Mouse (Mus musculus): ENCODE data around the gene Vwa5a. TPM values are rescaled to one million over a fixed set of nuclear protein-coding genes. Genes with fewer than 3 reads are reported as not detected.
A peak's percentile ranks its signal among the peaks of the same experiment; 100 is the strongest.

The Vwa5a gene
- total and polyA plus RNA-seq, 3 experiments, result 4.6 to 5.2 TPM; not detected in 1

GRCm38 (mm10) chr9:38674501-38674900 lies 43.6 kb upstream of the Vwa5a start, which contains the start of gene Olfr918:
Gene Olfr918, minus strand, starts transcription at chr9:38674601.
- no peaks in the 10 kb centered on the region for H3K9me3 ChIP-seq (replicated peaks; ENCODE audit: insufficient read depth, low read length)
- no peak within 1 kb of the TSS for H3K27ac ChIP-seq (ENCODE audit: control insufficient read depth, low read depth, low read length)
- DNase-seq (ENCODE audit: low read depth, low spot score), result no peak
- TF ChIP-seq UBTF (IDR thresholded peaks at IDR 0.05; ENCODE audit: borderline replicate concordance, insufficient read depth, low read depth, low read length) (no peak), CTCF (IDR thresholded peaks at IDR 0.05 in 2 of 3, conservative IDR thresholded peaks at IDR 0.05 in 1 of 3; ENCODE audit: control insufficient read depth in 1 of 3, insufficient read depth in 1 of 3, low read depth in 2 of 3, low read length in 3 of 3, poor library complexity in 1 of 3, severe bottlenecking in 1 of 3) (no peak), MAZ (IDR thresholded peaks at IDR 0.05; ENCODE audit: low read depth, low read length) (no peak), HCFC1 (IDR thresholded peaks at IDR 0.05; ENCODE audit: low read depth, low read length) (no peak), ELF1 (IDR thresholded peaks at IDR 0.05; ENCODE audit: low read depth, low read length) (no peak), MYC (IDR thresholded peaks at IDR 0.05; ENCODE audit: low read depth, low read length) (no peak)
- H3K9ac ChIP-seq (ENCODE audit: control insufficient read depth, low read depth, low read length, poor library complexity, severe bottlenecking), result no peak within 1 kb of the TSS
- peaks cover 0 to 3% of the 10 kb centered on the region in 2 experiments; a peak in 1 of 4 replicates for H3K36me3 ChIP-seq (ENCODE audit: control insufficient read depth in 1 of 2, insufficient read depth in 2 of 2, low read length in 2 of 2)
- peaks cover 0 to 7% of the 10 kb centered on the region in 2 experiments; a peak in 2 of 4 replicates for H3K4me1 ChIP-seq (ENCODE audit: control insufficient read depth in 1 of 2, insufficient read depth in 2 of 2, low read length in 2 of 2)
- no peaks in the 10 kb centered on the region for H3K79me2 ChIP-seq (ENCODE audit: control insufficient read depth, insufficient read depth, low read length, poor library complexity)
- H3K4me3 ChIP-seq (ENCODE audit: control insufficient read depth in 1 of 2, insufficient read depth in 1 of 2, low read depth in 2 of 2, low read length in 2 of 2), result no peak within 1 kb of the TSS
- no peaks in the 10 kb centered on the region for H3K27me3 ChIP-seq (ENCODE audit: control insufficient read depth in 1 of 2, insufficient read depth in 2 of 2, low read length in 2 of 2)

DNA sequence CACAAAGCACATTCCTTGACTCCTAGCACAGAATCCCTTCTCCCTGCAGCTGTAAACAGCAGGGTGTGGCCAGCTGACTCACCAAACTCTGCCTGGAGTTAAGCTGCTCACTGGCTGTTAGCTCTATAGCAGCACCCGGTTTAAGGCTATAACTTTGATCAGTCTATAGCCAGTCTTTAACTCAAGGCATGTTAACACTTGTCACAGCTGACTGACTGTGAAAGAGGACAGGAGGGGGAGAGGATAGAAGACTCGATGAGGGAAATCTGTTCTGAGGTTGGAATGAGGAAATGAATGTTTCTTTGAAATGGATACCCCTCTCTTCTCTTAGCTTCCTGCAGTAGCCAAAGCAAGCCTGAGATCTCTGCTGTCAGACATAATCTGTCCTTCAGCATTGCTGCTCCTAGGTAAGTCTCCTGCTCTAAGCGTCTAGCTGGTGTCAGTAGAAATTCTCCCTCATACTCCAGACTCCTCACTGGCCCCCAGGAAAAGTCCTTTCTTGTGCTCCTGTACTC lies 916 bp downstream of the Vwa5a start:
- H3K79me2 ChIP-seq (ENCODE audit: control insufficient read depth, insufficient read depth, low read length, poor library complexity), result no peaks in the 10 kb centered on the region
- peak; percentile 57 for DNase-seq (ENCODE audit: low read depth, low spot score)
- peaks cover 0 to 5% of the 10 kb centered on the region in 2 experiments; a peak in 2 of 4 replicates for H3K36me3 ChIP-seq (ENCODE audit: control insufficient read depth in 1 of 2, insufficient read depth in 2 of 2, low read length in 2 of 2)
- no peak overlapping the region for H3K27ac ChIP-seq (ENCODE audit: control insufficient read depth, low read depth, low read length)
- no peaks in the 10 kb centered on the region for H3K9me3 ChIP-seq (replicated peaks; ENCODE audit: insufficient read depth, low read length)
- peak overlapping the region; percentile 67 for H3K9ac ChIP-seq (ENCODE audit: control insufficient read depth, low read depth, low read length, poor library complexity, severe bottlenecking)
- H3K27me3 ChIP-seq (ENCODE audit: control insufficient read depth in 1 of 2, insufficient read depth in 2 of 2, low read length in 2 of 2), result no peaks in the 10 kb centered on the region
- TF ChIP-seq ZKSCAN1 (IDR thresholded peaks at IDR 0.05; ENCODE audit: low read depth, low read length) (no peak), E2F4 (IDR thresholded peaks at IDR 0.05; ENCODE audit: borderline replicate concordance, low read depth, low read length) (no peak)
- peak overlapping the region; percentile 68 to 100 for H3K4me3 ChIP-seq (ENCODE audit: control insufficient read depth in 1 of 2, insufficient read depth in 1 of 2, low read depth in 2 of 2, low read length in 2 of 2)
- H3K4me1 ChIP-seq (ENCODE audit: control insufficient read depth in 1 of 2, insufficient read depth in 2 of 2, low read length in 2 of 2), result peaks cover 6 to 9% of the 10 kb centered on the region in 2 experiments

DNA sequence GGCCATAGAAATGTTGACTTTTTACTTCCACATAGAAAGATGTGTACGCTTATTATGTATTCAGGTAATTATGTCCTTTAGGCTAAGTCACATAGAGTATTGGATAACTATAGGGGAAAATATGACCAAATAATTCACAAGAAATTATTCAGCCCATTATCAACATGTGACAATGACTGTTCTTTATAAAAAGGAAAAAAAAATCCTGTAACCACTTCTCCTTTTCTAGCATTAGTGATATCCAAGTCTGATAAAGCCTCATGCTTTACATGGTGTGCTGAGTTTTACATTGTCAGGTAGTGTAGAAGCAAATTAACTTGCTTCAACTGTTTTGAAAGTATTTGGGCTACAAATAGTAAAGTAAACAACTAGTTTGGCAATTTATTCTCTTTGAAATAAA lies 6.0 kb downstream of the Vwa5a start:
- H3K27me3 ChIP-seq (ENCODE audit: control insufficient read depth in 1 of 2, insufficient read depth in 2 of 2, low read length in 2 of 2), result no peaks in the 10 kb centered on the region
- no peaks in the 10 kb centered on the region for H3K9me3 ChIP-seq (replicated peaks; ENCODE audit: insufficient read depth, low read length)
- no peak overlapping the region for H3K4me3 ChIP-seq (ENCODE audit: control insufficient read depth in 1 of 2, insufficient read depth in 1 of 2, low read depth in 2 of 2, low read length in 2 of 2)
- peak; percentile 68 for DNase-seq (ENCODE audit: low read depth, low spot score)
- H3K79me2 ChIP-seq (ENCODE audit: control insufficient read depth, insufficient read depth, low read length, poor library complexity), result no peaks in the 10 kb centered on the region
- peaks cover 8 to 9% of the 10 kb centered on the region in 2 experiments for H3K4me1 ChIP-seq (ENCODE audit: control insufficient read depth in 1 of 2, insufficient read depth in 2 of 2, low read length in 2 of 2)
- no peak overlapping the region for H3K9ac ChIP-seq (ENCODE audit: control insufficient read depth, low read depth, low read length, poor library complexity, severe bottlenecking)
- no peak overlapping the region for H3K27ac ChIP-seq (ENCODE audit: control insufficient read depth, low read depth, low read length)
- peaks cover 0 to 3% of the 10 kb centered on the region in 2 experiments; a peak in 2 of 4 replicates for H3K36me3 ChIP-seq (ENCODE audit: control insufficient read depth in 1 of 2, insufficient read depth in 2 of 2, low read length in 2 of 2)
- TF ChIP-seq ZKSCAN1 (IDR thresholded peaks at IDR 0.05; ENCODE audit: low read depth, low read length), result no peak
- no peak for TF ChIP-seq TAL1 (IDR thresholded peaks at IDR 0.05; ENCODE audit: low read length)
- peak; percentile 76 for TF ChIP-seq ETS1 (IDR thresholded peaks at IDR 0.05; ENCODE audit: low read depth, low read length)
- peak; percentile 59; the same call in 1 of the 2 replicates for TF ChIP-seq BHLHE40 (IDR thresholded peaks at IDR 0.05; ENCODE audit: borderline replicate concordance, low read depth, low read length)
- TF ChIP-seq ZMIZ1 (IDR thresholded peaks at IDR 0.05; ENCODE audit: low read depth, low read length), result no peak
- no peak for TF ChIP-seq MYB (IDR thresholded peaks at IDR 0.05; ENCODE audit: low read depth, low read length)
- 0 out of 2 replicates have a peak, but pooled peaks have one; percentile 0 for TF ChIP-seq ZC3H11A (IDR thresholded peaks at IDR 0.05; ENCODE audit: low read depth, low read length)
- peak; percentile 64 for TF ChIP-seq SIN3A (IDR thresholded peaks at IDR 0.05; ENCODE audit: low read length)
- no peak for TF ChIP-seq POLR2AphosphoS2 (IDR thresholded peaks at IDR 0.05; ENCODE audit: low read length)
- no peak for TF ChIP-seq POLR2A (IDR thresholded peaks at IDR 0.05; ENCODE audit: control insufficient read depth in 1 of 2, insufficient read depth in 1 of 2, low read depth in 1 of 2, low read length in 2 of 2, poor library complexity in 1 of 2)
- no peak for TF ChIP-seq MEF2A (IDR thresholded peaks at IDR 0.05; ENCODE audit: extremely low read depth, insufficient replicate concordance, low read depth, low read length, poor library complexity, severe bottlenecking)
- TF ChIP-seq GABPA (IDR thresholded peaks at IDR 0.05; ENCODE audit: low read depth, low read length), result no peak
- TF ChIP-seq RCOR1 (IDR thresholded peaks at IDR 0.05; ENCODE audit: low read depth, low read length), result peak; percentile 84
- TF ChIP-seq RAD21 (IDR thresholded peaks at IDR 0.05; ENCODE audit: low read depth, low read length), result no peak
- no peak for TF ChIP-seq CHD2 (IDR thresholded peaks at IDR 0.05; ENCODE audit: low read length)
- no peak for TF ChIP-seq POLR2AphosphoS5 (IDR thresholded peaks at IDR 0.05; ENCODE audit: borderline replicate concordance, low read depth, low read length)
- peak; percentile 72 for TF ChIP-seq MAX (IDR thresholded peaks at IDR 0.05; ENCODE audit: low read length)
- TF ChIP-seq TCF12 (IDR thresholded peaks at IDR 0.05; ENCODE audit: low read depth, low read length), result peak; percentile 52; the same call in 1 of the 2 replicates
- TF ChIP-seq GATA1 (IDR thresholded peaks at IDR 0.05; ENCODE audit: low read depth, low read length), result peak; percentile 94
- TF ChIP-seq HCFC1 (IDR thresholded peaks at IDR 0.05; ENCODE audit: low read depth, low read length), result no peak

All from MEL (cell line).